Mouse (Mus musculus): ENCODE measurements at regions not wholly inside any gene's neighbourhood (a gene's known extent, or its start where the extent isn't known, plus 50 kb on each side); places are given as distances from the start of the nearest gene placed in this dataset.

GRCm38 (mm10) chr6:84498076-84498475 is 95.6 kb downstream of the Cyp26b1 start:
- TF ChIP-seq POU5F1 (IDR thresholded peaks at IDR 0.05; ENCODE audit: borderline replicate concordance, low read length) (no peak), CTCF (conservative IDR thresholded peaks at IDR 0.05; ENCODE audit: low read length) (no peak), NANOG (IDR thresholded peaks at IDR 0.05; ENCODE audit: borderline replicate concordance, low read length) (no peak)

Measured in E14TG2a.4 (cell line).